8 mouse cellular contexts compared by ENCODE assay signal in the genomic region with DNA sequence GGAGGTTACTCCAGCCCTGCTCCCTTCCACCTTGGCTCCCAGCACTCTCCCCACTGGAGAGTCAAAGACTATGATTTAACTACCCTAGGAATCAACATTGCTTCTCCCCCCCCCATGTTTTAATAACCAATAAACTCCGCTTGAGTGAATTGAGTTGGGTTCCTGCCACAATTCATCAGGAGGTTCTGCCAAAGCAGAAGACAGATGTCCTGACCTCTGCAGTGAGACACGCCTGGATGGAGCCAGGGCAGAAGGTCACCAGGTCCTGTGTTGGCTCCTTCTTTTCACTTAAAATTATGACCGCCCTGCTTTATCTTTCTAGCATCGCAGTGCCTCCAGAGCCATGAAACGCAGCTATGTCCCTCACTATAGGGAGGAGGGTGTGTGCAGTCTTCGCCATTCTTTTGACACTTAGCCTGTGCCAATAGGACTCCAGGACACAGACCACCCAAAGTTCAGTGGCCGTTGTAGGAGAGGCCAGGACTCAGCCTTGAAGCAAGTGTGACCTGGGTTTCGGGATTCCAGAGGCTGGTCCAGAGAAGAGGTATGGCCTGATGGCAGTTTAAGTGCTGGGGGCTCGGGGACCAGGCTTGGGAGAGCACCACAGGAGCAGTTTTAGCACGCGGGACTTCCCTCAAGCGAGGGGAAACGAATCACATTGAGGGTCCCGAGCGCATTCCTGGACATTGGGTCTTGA. TPM values are rescaled to one million over a fixed set of nuclear protein-coding genes. Genes with fewer than 3 reads are reported as not detected.
A peak's percentile ranks its signal among the peaks of the same experiment; 100 is the strongest.
DNase-seq lines count a peak whose midpoint lies in the region; ATAC-seq lines count a peak whose summit lies in the region.

No protein-coding gene starts in this region.

- no peak overlapping the region for H3K9ac ChIP-seq in heart, embryonic 11.5 days (ENCODE audit: low read depth, low read length)
- no peak overlapping the region for H3K9ac ChIP-seq in kidney, embryonic 15.5 days
- H3K9ac ChIP-seq in midbrain, embryonic 15.5 days: peak overlapping the region; percentile 75; the same call in 1 of the 2 replicates

- 28% methylated on average over 15 of the region's 15 CpGs for WGBS in heart, embryonic 11.5 days (ENCODE audit: insufficient replicate concordance)
- 7% methylated on average over 15 of the region's 15 CpGs for WGBS in kidney, embryonic 15.5 days
- WGBS in midbrain, embryonic 15.5 days: 24% methylated on average over 15 of the region's 15 CpGs

- ATAC-seq in heart, embryonic 11.5 days (replicated peaks; ENCODE audit: insufficient number of reproducible peaks, low FRiP score, low TSS enrichment): no peak
- ATAC-seq in erythroblast, adult 5-6 weeks (replicated peaks; ENCODE audit: low FRiP score, poor library complexity, severe bottlenecking): peak; percentile 27; the same call in 1 of the 2 replicates
- peak; percentile 52 for ATAC-seq in kidney, embryonic 15.5 days (replicated peaks; ENCODE audit: low FRiP score)
- ATAC-seq in midbrain, embryonic 15.5 days (replicated peaks): peak; percentile 55
- no peak for ATAC-seq in CD4-positive, CD25-positive, alpha-beta regulatory T cell, adult 4 months

- H3K27ac ChIP-seq in heart, embryonic 11.5 days (ENCODE audit: low read depth, low read length): no peak overlapping the region
- no peak overlapping the region for H3K27ac ChIP-seq in kidney, embryonic 15.5 days
- no peak overlapping the region for H3K27ac ChIP-seq in midbrain, embryonic 15.5 days

- H3K27me3 ChIP-seq in heart, embryonic 11.5 days (ENCODE audit: control insufficient read depth, insufficient read depth, low read length): peaks cover 45% of the 10 kb centered on the region
- peaks cover 46% of the 10 kb centered on the region for H3K27me3 ChIP-seq in kidney, embryonic 15.5 days
- H3K27me3 ChIP-seq in midbrain, embryonic 15.5 days (replicated peaks): peaks cover 28% of the 10 kb centered on the region

- peak overlapping the region; percentile 63 for H3K4me3 ChIP-seq in heart, embryonic 11.5 days (ENCODE audit: low read depth, low read length)
- H3K4me3 ChIP-seq in kidney, embryonic 15.5 days (replicated peaks): peak overlapping the region; percentile 67
- peak overlapping the region; percentile 86 for H3K4me3 ChIP-seq in midbrain, embryonic 15.5 days

- H3K4me1 ChIP-seq in heart, embryonic 11.5 days (ENCODE audit: control insufficient read depth, insufficient read depth, low read length): peaks cover 3% of the 10 kb centered on the region; the same call in 1 of the 2 replicates
- peaks cover 20% of the 10 kb centered on the region for H3K4me1 ChIP-seq in kidney, embryonic 15.5 days
- H3K4me1 ChIP-seq in midbrain, embryonic 15.5 days: peaks cover 11% of the 10 kb centered on the region

- H3K9me3 ChIP-seq in heart, embryonic 11.5 days (replicated peaks; ENCODE audit: control insufficient read depth, low read length): no peaks in the 10 kb centered on the region
- no peaks in the 10 kb centered on the region for H3K9me3 ChIP-seq in kidney, embryonic 15.5 days (replicated peaks)
- H3K9me3 ChIP-seq in midbrain, embryonic 15.5 days: no peaks in the 10 kb centered on the region

- intact Hi-C loops in heart, postnatal 25 days (cut with DNase I): loop anchor here (5.0 kb wide), 1 partner anchor 56 kb away; no protein-coding TSS in a partner anchor

- peak overlapping the region; percentile 100 for H3K4me2 ChIP-seq in heart, embryonic 11.5 days
- peak overlapping the region; percentile 100 for H3K4me2 ChIP-seq in kidney, embryonic 15.5 days
- peak overlapping the region; percentile 91 for H3K4me2 ChIP-seq in midbrain, embryonic 15.5 days

- DNase-seq in heart, postnatal 25 days (ENCODE audit: low spot score): no peak
- no peak for DNase-seq in right cerebral cortex, postnatal 14 days
- DNase-seq in gastrocnemius, postnatal 25 days: no peak

- H3K36me3 ChIP-seq in heart, embryonic 11.5 days (ENCODE audit: control insufficient read depth, insufficient read depth, low read length): no peaks in the 10 kb centered on the region
- no peaks in the 10 kb centered on the region for H3K36me3 ChIP-seq in kidney, embryonic 15.5 days
- H3K36me3 ChIP-seq in midbrain, embryonic 15.5 days (replicated peaks): no peaks in the 10 kb centered on the region

RNA-seq across cellular contexts. Expression of a gene that starts 0.5 kb away (rescaled TPM):
- 0.13 and 0.45 TPM in 2 replicates for polyA plus RNA-seq in heart, embryonic 11.5 days (2014; fragmentation: Nextera tagmentation; extraction: Ambion mirVana)
- total RNA-seq in heart, postnatal 25 days (2021): under 1 TPM; 0.31 to 0.42 TPM
- 1.0 TPM in 1 of 2 replicates, not detected in the other for total RNA-seq in erythroblast, adult 5-6 weeks (2015; ENCODE audit: low replicate concordance)
- 0.94 TPM in 1 of 2 replicates, not detected in the other for total RNA-seq in erythroblast, adult 5-6 weeks (2017; ENCODE audit: low replicate concordance)
- polyA plus RNA-seq in kidney, embryonic 15.5 days (2015; fragmentation: Nextera tagmentation; extraction: Ambion mirVana): 0.18 TPM in 1 of 2 replicates, not detected in the other
- polyA plus RNA-seq in midbrain, embryonic 15.5 days (2015; fragmentation: Nextera tagmentation; extraction: Ambion mirVana): 28.0 and 29.8 TPM in 2 replicates
- polyA plus RNA-seq in CD4-positive, CD25-positive, alpha-beta regulatory T cell, adult 4 months (2017; shearing (Covaris generic)): under 1 TPM; 0.35 to 0.39 TPM
- under 1 TPM; 0.43 to 0.48 TPM for total RNA-seq in gastrocnemius, postnatal 25 days (2021)

RNA-seq across cellular contexts. Expression of a gene that starts 54.6 kb away (rescaled TPM):
- polyA plus RNA-seq in heart, embryonic 11.5 days (2014; fragmentation: Nextera tagmentation; extraction: Ambion mirVana): 35.8 and 40.8 TPM in 2 replicates
- total RNA-seq in heart, postnatal 25 days (2021): 10 to 100 TPM; 42.5 to 44.2 TPM
- total RNA-seq in erythroblast, adult 5-6 weeks (2015; ENCODE audit: low replicate concordance): 9.2 and 16.3 TPM in 2 replicates
- total RNA-seq in erythroblast, adult 5-6 weeks (2017; ENCODE audit: low replicate concordance): 9.5 and 9.9 TPM in 2 replicates
- polyA plus RNA-seq in kidney, embryonic 15.5 days (2015; fragmentation: Nextera tagmentation; extraction: Ambion mirVana): 30.3 and 30.4 TPM in 2 replicates
- polyA plus RNA-seq in midbrain, embryonic 15.5 days (2015; fragmentation: Nextera tagmentation; extraction: Ambion mirVana): 63.3 and 68.7 TPM in 2 replicates
- polyA plus RNA-seq in CD4-positive, CD25-positive, alpha-beta regulatory T cell, adult 4 months (2017; shearing (Covaris generic)): 10 to 100 TPM; 16.0 to 18.5 TPM
- 10 to 100 TPM; 40.7 to 47.1 TPM for total RNA-seq in gastrocnemius, postnatal 25 days (2021)

Comparison
In these comparisons a context has a peak if more than half of its experiments do, and no peak if none do; other contexts are left out.
1. ATAC-seq: peak in erythroblast, adult 5-6 weeks (single experiment), kidney, embryonic 15.5 days (single experiment) and midbrain, embryonic 15.5 days (single experiment); none in heart, embryonic 11.5 days (single experiment) and CD4-positive, CD25-positive, alpha-beta regulatory T cell, adult 4 months (single experiment).
2. RNA of a gene that starts 0.5 kb away (polyA plus RNA-seq): 28.0 to 29.8 TPM in midbrain, embryonic 15.5 days; 0.35 to 0.39 TPM in CD4-positive, CD25-positive, alpha-beta regulatory T cell, adult 4 months, 0.18 TPM in kidney, embryonic 15.5 days and 0.13 to 0.45 TPM in heart, embryonic 11.5 days; every median in the first group is over 10 times any median in the second.
3. Peak in every context shown above with its lines, with median percentiles within 50 percentile points of each other: H3K4me2 ChIP-seq and H3K4me3 ChIP-seq.